Mouse (Mus musculus) CD4-positive helper T cell, adult 2 months (primary cell): ENCODE data around the gene Irf5.
"Not testable (repeated sequence)": the region's sequence is repeated elsewhere in the genome, so short reads cannot be mapped to it uniquely, and the experiment has no call there.

Experiments used
- DNase-seq: peaks from one replicate; pipeline ENCODE4 v3.0.0-alpha.2; 2012; ENCODE audit warnings: low read depth, missing footprints, low spot score

Irf5 gene

DNA sequence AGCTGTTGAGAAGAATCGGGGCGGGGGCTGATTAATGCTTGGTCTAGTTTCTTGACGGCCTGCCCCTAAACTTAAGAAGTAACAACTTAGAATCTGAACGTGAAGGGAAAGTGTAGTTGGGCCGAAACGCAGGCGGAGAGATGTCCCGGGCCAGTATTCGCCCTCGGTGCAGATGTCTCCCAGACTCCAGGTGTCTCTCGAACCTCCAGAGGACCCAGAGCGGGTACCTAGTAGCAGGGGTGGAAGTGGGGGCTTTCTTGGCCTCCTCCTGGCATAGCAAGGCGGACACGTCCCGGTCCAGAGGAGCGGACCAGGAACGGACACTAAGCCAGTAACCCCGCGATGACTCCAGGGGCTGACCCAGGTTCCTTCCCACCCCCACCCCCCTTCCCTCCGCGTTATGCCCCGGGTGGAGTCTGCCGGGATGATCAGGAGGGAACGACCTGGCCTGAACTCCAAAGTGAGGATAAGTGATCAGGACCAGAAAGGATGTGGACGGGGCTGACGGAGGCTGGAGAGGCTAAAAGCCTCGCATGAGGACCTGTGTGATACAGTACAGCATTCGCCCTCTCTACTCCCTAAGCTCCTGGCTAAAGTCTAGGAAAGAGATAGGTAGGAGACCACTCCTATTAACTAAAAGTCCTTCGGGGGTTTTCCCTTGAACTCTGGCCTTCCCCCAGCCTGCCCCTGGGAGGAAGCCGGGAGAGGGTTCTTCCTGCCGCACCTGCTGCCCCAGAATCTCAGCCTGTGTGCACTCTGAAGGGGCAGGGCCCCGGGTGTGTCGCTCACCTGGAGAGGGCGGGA lies 1.1 kb downstream of the Irf5 start:
- DNase-seq = peak; percentile 23

DNA sequence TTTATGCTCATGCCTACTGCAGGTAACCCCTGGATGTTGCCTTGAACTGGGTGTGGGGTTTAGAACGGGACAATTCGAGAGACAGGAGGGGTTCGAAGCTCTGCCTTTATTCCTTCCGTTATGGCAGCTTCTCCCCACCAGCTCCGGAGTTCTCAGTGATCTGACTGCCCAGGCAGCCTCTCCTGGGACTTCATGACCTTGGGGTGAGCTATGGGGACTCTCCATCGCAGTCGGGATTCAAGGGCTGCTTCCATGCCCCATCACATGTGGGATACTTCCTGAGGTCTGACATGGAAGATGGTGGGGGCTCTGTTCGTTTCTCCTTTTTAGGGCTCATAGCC lies 1.7 kb downstream of the Irf5 start:
- no peak for DNase-seq

DNA sequence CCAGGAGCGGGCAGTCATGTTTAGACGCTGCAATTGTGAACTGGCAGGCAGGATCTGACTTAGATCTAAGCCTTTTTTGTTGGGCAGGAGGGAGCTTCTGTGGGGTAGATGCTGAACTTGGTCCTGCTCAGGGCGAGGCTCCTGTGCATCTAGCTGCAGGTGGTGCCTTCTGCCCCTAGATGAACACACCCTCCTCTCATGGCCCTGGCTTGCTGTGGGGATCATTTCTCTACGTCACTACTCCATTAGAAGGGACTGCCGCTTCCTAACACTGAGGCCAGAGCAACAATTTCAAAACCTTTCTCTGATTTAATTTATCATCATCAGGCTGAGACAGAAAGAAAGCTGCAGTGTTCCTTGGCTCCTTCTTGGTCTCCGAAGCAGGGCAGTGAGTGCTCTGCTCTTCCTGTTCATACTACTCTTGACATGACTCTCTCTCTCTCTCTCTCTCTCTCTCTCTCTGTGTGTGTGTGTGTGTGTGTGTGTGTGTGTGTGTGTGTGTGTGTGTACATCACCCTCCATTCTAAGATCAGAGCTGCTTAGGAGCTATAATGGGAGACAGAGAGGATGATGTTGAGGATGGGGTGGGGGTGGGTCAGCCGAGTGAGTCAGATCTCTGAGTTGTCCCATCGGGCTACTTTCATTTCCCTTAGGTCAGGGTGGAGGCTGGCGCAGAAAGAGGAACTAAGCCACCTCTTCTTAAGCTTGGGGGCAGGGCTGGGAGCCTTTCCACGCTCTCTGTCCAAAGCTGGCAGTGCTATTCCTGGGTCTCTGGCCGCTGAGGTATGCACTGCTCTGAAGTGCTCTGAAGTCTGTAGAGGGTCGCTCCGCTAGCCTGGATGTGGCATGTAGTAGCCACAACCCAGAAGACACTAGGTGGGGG lies 2.4 kb downstream of the Irf5 start:
- peak; percentile 38 for DNase-seq

DNA sequence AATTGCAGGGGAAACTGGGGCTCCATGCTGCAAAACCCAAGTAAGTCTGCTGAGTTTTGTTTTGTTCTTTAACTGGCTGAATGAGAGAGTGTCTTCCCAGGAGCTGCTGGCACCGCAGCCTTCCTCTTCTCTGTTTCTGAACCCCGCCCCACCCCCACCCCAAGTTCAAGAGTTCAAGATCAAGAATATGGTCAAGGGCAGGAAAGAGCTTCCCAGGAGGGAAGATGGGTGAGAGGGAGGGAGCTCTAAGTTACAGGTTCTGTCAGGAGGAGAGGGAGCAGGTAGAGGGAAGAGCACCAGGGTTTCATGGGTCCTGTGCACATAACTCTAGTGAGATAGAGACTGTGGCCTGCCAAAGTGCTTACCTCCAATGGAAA lies 3.0 kb downstream of the Irf5 start:
- DNase-seq = no peak

DNA sequence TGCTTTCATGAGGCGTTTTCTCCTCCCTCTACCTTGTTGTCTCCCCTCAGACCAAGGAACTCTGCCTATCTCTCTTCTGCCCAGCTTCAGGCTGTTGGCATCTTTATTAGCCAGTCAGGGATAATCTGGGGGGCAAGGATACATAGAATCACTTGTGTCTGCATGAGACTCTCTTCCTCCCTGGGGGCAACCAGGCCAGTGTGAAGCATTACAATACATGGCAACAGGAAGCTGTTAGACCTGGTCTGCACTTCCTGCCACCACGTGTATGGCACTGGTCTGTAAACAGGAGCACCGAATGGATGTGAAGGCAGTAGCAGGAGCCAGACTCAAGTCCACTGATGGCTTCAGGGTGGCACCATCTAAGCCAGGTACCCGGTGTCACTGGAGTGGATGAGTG lies 3.6 kb downstream of the Irf5 start:
- DNase-seq = no peak

DNA sequence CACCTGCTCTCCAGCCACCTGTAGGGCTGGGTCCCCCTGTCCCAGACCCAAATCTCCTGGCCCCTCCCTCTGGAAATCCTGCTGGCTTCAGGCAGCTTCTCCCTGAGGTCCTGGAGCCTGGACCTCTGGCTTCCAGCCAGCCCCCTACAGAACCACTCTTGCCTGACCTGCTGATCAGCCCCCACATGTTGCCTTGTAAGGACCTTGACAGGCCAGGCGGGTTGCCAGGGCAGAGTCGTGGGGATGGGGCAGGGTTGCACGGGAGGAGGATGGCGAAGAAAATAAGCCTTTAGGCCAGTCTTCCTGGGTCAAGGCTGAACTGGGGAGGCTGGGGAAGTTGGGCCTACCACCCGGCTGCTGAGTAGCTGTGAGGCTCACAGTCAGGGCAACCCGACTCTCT lies 8.9 kb downstream of the Irf5 start:
- no peak for DNase-seq

DNA sequence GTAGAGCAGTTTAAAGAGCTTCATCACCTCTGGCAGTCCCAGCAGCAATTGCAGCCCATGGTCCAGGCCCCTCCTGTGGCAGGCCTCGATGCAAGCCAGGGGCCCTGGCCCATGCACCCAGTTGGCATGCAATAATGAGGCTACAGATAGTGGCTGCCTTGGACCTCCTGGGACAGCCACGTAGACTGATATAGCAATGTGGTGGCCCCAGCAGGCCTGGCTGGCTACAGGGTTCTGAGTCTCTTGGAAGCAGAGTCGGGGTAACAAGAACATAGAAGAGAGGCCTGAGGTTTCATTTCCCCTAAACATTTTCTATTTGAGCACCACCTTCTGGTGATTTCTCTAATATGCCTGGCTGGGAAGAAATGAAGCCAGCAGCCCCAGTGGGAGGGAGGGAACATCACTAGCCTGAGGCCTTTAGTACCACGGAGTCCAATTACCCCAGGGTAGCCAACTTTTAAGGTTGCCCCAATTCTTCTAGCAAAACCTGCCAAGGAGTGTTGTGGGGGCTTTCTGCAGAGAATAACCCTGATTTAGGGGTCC lies 10.3 kb downstream of the Irf5 start:
- no peak for DNase-seq

DNA sequence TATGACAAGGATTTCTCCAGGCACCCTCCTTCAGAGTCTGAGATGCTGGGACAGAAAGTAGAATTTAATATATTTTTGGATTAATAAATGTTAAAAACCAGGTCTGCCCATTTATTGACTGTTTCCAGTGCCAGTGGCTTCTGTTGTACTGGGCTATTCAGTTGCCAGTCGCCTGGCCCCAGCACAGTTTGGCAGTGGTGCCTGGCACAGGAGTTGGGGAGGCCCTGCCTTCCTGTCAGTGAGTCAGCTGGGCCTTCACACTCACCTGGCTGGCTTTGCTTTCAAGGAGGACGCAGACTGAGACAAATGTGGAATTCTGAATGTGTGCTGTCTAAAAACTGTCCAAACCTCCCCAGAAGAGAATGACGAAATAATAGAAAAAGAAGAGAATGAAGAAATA lies 10.8 kb downstream of the Irf5 start:
- DNase-seq = no peak

DNA sequence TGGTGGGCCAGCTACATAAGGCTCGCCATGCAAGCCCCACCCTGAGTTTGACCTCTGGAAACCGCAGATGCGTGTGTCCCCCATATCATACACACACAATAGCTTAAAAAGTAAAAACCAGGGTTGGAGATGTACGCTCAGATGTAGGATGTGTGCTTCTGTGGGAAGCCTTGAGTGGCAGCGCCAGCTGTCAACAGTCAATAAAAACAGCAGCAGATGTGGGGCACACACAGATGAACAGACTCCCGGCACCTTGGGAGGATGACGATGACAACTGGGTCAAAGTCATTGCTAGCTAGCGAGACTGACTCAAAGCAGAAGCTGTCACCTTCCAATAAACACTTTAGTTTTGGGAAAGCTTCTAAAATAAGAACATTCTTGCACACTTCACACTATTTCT lies 13.1 kb downstream of the Irf5 start:
- DNase-seq = no peak

DNA sequence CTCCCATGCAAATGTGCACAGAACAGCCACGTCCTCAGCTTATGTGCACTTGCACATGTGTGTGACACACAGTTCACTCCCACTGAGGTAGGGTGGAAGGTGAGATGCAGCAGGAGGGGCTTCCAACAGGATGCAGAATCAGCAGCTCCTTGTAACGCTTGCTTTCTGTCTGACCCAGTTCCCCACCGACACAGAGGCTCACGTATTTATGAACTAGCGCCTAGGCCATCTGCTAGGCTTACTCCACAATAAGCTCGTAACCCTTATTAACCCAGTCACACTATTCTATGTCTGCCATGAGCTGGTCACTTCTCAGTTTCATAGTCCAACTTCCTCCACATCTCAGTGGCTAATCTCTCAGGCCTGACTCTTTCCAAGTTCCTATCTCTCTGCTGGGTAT lies 13.8 kb downstream of the Irf5 start:
- DNase-seq = no peak

DNA sequence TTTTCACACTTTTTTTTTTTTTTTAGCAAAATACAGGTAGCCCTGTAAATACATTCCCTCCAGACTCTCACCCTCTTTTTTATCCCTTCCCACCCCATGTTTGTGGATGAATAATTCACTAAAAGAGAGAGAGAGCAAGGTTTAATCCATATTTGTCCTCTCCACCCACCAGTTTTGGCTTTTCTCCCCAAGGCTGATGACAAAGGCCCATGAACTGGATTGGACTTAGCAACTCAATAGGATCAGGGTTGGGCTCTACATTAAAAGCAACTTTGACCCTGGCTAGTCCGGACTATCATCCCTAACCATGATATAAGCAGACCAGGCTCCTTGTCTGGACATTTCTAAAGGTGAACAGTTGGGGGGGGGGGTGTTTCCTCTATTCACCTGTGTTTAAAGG lies 14.5 kb downstream of the Irf5 start:
- DNase-seq = no peak

DNA sequence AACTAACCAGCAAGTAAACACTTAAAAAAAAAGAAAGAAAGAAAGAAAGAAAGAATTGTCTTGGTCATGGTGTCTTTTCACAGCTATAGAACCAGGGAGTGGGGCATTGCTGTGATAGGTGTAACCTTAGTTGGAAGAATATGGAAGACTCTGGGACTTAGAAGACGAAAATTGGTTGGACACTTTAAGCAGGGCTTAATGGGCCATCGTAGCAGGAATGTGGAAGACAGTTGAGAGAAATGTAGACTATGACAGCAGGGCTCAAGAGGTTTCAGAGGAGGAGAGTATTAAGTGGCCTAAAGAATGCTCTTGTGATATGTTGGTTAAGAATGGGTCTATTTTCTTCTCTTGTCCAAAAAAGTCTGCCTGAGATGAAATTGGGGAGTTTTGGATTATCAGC lies 19.2 kb downstream of the Irf5 start:
- no peak for DNase-seq

DNA sequence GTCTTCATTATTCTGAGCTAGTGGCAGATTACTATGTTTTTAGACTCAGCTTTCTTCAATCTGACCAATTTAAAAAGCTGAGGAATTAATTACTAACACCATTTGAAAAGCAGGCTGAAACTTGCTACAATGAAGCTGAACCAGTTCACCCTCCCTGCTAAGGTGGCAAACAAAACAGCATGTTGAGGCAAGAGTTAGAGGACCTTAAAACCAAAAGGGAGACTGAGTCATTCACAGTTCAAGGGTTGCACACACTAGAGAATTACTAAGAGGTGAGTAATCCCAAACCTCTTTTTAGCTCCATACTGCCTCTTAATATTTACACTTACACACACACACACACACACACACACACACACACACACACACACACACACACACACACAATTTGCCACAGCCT lies 21.2 kb downstream of the Irf5 start:
- no peak for DNase-seq

DNA sequence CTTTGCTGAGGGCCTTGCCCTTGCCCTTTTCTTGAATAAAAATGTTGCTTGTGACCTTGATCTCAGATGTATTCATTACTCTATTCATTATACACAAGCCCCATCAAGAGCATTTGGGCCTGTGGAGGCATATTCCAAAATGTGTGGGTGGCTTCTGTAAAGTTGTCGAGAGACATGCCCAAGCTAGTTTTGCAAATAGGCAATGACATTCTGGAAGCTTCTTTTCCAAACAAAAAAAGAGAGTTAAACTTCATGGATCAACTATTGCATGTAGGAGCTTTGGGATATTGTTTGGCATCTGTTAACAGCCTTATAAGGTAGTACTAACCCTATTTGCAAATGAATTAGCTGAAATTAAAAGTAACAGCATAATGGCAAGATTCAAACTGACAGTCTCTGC lies 21.7 kb downstream of the Irf5 start:
- DNase-seq = no peak

DNA sequence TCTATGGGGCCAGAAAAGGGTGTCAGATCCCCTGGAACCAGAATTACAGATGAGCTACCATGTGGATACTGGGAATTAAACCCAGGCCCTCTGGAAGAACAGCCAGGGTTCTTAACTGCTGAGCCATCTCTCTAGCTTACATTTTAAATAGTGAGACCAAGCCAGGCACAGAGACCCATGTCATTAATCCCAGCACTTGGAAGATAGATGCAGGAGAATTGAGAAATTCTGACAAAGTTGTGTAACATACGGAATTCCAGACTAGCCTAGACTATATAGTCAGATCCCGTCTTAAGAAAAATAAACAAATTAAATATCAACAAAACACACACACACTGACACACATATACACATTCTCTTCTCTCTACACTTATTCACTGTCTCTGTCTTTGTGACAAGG lies 26.1 kb downstream of the Irf5 start:
- DNase-seq = no peak

DNA sequence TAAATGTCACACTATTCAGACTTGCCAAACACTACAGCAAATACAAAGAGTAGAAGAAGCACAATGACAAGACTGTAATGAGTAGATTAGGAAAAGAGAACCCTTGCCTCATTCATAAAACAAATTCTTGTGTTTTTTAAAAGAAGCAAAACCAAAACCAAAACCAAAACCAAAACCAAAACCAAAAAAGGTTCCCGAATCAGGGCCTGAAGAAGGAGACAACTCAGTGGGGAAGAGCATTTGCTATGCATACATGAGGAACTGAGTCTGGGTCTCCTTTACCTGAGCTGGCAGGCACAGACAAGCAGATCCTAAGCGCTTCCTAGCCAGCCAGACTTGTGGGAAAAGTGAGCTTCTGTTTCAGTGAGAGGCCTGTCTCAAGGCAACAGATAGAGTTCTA lies 30.7 kb downstream of the Irf5 start:
- DNase-seq = peak; percentile 34

DNA sequence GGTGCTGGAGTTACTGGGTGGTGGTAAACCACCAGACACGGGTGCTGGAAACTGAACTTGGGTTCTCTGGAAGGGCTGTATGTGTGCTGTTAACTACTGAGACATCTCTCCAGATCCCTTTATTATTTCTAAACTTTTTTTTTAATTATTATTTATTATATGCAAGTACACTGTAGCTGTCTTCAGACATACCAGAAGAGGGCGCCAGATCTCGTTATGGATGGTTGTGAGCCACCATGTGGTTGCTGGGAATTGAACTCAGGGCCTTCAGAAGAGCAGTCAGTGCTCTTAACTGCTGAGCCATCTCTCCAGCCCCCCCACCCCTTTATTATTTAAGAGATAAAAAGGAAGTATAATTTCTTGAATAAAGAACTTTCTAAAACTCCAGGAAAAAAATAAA lies 50.0 kb downstream of the Irf5 start:
- not testable (repeated sequence) for DNase-seq

DNA sequence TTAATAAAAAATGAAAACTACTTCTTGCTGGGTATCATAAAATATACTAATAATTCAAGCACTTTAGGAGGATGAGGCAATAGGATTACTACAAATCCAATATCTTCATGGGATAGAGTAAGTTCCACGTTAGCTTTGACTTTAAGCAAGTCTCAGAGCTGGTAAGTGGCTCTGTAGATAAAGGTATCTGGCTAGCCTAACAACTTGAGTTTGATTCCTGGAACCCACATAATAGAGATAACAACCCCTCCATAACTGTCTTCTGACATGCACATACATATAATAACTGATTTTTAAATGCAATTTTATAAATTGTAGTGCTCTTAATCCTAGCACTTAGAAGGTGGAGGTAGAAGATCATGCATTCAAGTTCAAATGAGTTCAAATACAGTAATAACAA lies 54.3 kb downstream of the Irf5 start:
- DNase-seq = no peak

DNA sequence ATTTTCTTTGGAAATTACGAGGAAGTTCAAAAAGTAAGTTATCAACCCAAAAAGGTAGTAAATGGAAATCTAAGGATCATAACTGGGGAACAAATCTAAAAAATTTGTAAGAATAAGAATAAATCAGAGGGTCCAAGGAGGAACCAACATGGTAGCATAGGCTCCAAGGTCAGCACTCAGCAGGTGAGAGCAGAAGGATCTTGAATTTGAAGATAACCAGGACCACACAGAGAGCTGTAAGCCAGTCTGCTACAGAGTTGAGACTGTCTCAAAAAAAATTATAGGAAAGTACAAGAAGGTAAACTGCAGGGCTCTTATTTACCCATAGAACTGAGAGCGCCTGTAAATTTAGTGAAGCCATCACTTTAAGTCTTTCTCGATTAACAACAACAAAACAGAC lies 54.8 kb downstream of the Irf5 start:
- DNase-seq = no peak
